11 mouse cellular contexts compared by ENCODE assay signal in the genomic region with DNA sequence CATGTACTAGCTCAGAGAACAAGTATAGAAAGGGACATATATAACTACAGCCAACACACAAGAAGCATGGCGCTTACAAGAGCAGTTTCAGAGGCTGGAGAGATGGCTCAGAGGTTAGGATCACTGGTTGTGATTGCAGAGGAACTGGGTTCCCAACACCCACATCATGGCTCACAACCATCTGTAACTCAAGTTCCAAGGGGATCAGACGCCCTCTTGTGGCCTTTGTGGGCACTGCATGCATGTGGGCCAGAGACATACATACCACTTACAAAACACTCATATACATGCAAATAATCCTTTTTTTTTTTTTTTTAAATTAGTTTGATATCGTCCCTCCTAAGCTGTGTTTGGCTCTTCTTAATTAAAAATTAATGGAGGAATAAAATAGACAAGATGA. TPM values are rescaled to one million over a fixed set of nuclear protein-coding genes. Genes with fewer than 3 reads are reported as not detected.
DNase-seq lines count a peak whose midpoint lies in the region; ATAC-seq and TF ChIP-seq lines count a peak whose summit lies in the region.
"Had no signal": no experiment of that assay in that cellular context is flagged by ENCODE, and none has a peak within 500 bp of the region (broad histone marks: within the 10 kb centered on the region; RNA-seq: fewer than 3 reads in every experiment).

No protein-coding gene starts in this region.

- no peaks in the 10 kb centered on the region for H3K4me1 ChIP-seq in cortical plate, adult 2 months (ENCODE audit: control insufficient read depth, insufficient read depth, low read length)
- H3K4me1 ChIP-seq: embryonic facial prominence, embryonic 13.5 days had no signal

- no peaks in the 10 kb centered on the region for H3K36me3 ChIP-seq in splenic B cell, adult 2 months (ENCODE audit: control insufficient read depth, insufficient read depth, low read length, poor library complexity, severe bottlenecking)
- H3K36me3 ChIP-seq: embryonic facial prominence, embryonic 13.5 days had no signal

- no peak for ATAC-seq in erythroid progenitor cell, adult 5-6 weeks (replicated peaks; ENCODE audit: low FRiP score, poor library complexity, severe bottlenecking)

- TF ChIP-seq CTCF in cortical plate, adult 2 months (IDR thresholded peaks at IDR 0.05; ENCODE audit: extremely low read depth, insufficient read depth, low read length), result peak; percentile 40

- H3K4me3 ChIP-seq in cortical plate, adult 2 months (ENCODE audit: insufficient read depth, low read length), result no peak overlapping the region
- H3K4me3 ChIP-seq: embryonic facial prominence, embryonic 13.5 days had no signal

- H3K27me3 ChIP-seq in splenic B cell, adult 2 months (ENCODE audit: control insufficient read depth, insufficient read depth, low read length, poor library complexity, severe bottlenecking), result no peaks in the 10 kb centered on the region
- H3K27me3 ChIP-seq: embryonic facial prominence, embryonic 13.5 days had no signal

- intact Hi-C loops in heart, postnatal 14 days (cut with DNase I), result no loop called here

- no peak overlapping the region for H3K27ac ChIP-seq in cortical plate, adult 2 months (ENCODE audit: insufficient read depth, low read length)
- H3K27ac ChIP-seq: embryonic facial prominence, embryonic 13.5 days had no signal

- no peak for TF ChIP-seq POLR2A in cortical plate, adult 2 months (IDR thresholded peaks at IDR 0.05; ENCODE audit: extremely low read depth, insufficient read depth, low read length)

- DNase-seq in heart, adult 11 months, result peak; percentile 81
- no peak for DNase-seq in heart, postnatal 14 days
- peak; percentile 16 for DNase-seq in spleen, adult 12 weeks (ENCODE audit: low spot score)
- DNase-seq in spleen, postnatal 4 days (ENCODE audit: low spot score in 2 of 2), result no peak
- peak; percentile 79 for DNase-seq in splenic B cell, adult 2 months (ENCODE audit: low read depth, low spot score)
- no peak for DNase-seq in Muller cell, postnatal 12 days (ENCODE audit: inconsistent ontology term)

RNA-seq across cellular contexts. Expression of gene Urad, which starts 35.3 kb away (rescaled TPM):
- total RNA-seq in heart, postnatal 14 days (2021), result not detected
- not detected in 2 replicates for polyA plus RNA-seq in cortical plate, adult 2 months (2012; rRNA removed)
- total RNA-seq in erythroid progenitor cell, adult 5-6 weeks (2015; ENCODE audit: low replicate concordance), result not detected in 2 replicates
- not detected in 2 replicates for total RNA-seq in erythroid progenitor cell, adult 5-6 weeks (2017; ENCODE audit: low replicate concordance)
- polyA plus RNA-seq: embryonic facial prominence, embryonic 13.5 days; limb, embryonic 14.5 days; stomach, embryonic 14.5 days had no signal

RNA-seq across cellular contexts. Expression of gene Flt3, which starts 42.8 kb away (rescaled TPM):
- total RNA-seq in heart, postnatal 14 days (2021), result under 1 TPM; 0.12 to 0.15 TPM
- polyA plus RNA-seq in cortical plate, adult 2 months (2012; rRNA removed), result 6.9 and 8.8 TPM in 2 replicates
- total RNA-seq in erythroid progenitor cell, adult 5-6 weeks (2015; ENCODE audit: low replicate concordance), result 1.4 and 2.1 TPM in 2 replicates
- total RNA-seq in erythroid progenitor cell, adult 5-6 weeks (2017; ENCODE audit: low replicate concordance), result 0.45 and 2.3 TPM in 2 replicates

RNA-seq across cellular contexts. Expression of gene Cdx2, which starts 50.5 kb away (rescaled TPM):
- not detected for total RNA-seq in heart, postnatal 14 days (2021)
- polyA plus RNA-seq in cortical plate, adult 2 months (2012; rRNA removed), result not detected in 2 replicates
- not detected in 2 replicates for total RNA-seq in erythroid progenitor cell, adult 5-6 weeks (2015; ENCODE audit: low replicate concordance)
- not detected in 2 replicates for total RNA-seq in erythroid progenitor cell, adult 5-6 weeks (2017; ENCODE audit: low replicate concordance)
- polyA plus RNA-seq: embryonic facial prominence, embryonic 13.5 days had no signal

Comparison
In these comparisons a context has a peak if more than half of its experiments do, and no peak if none do; other contexts are left out.
1. DNase-seq: peak in heart, adult 11 months (single experiment), spleen, adult 12 weeks (single experiment) and splenic B cell, adult 2 months (single experiment); none in heart, postnatal 14 days (0 of 2), spleen, postnatal 4 days (0 of 2) and Muller cell, postnatal 12 days (single experiment).